Mouse (Mus musculus) ES-E14 (cell line): ENCODE measurements at regions not wholly inside any gene's neighbourhood (a gene's known extent, or its start where the extent isn't known, plus 50 kb on each side); places are given as distances from the start of the nearest gene placed in this dataset.

Source experiments
- DNase-seq: peaks from one replicate; pipeline ENCODE4 v3.0.0-alpha.2; 2013; ENCODE audit warnings: low read depth, low spot score
- H3K27ac ChIP-seq: 2 replicates; pipeline ENCODE4 v1.5.1; 2012; ENCODE audit warnings: low read depth, mild to moderate bottlenecking, low read length, moderate library complexity, mixed read lengths; ENCODE audit not compliant: poor library complexity, insufficient read depth, severe bottlenecking
- H3K36me3 ChIP-seq: 2 replicates; pipeline ENCODE4 v1.6.1; 2012; ENCODE audit warnings: mild to moderate bottlenecking, low read length, moderate library complexity, mixed read lengths; ENCODE audit not compliant: control insufficient read depth, poor library complexity, insufficient read depth, severe bottlenecking
- H3K4me1 ChIP-seq, 2 experiments: fragments of 150-350 bp in 1 of 2; sonication (generic) in 1 of 2; 2 replicates each; pipeline ENCODE4 v1.6.1; 2012; ENCODE audit warnings: low read length in 2 of 2, mild to moderate bottlenecking in 1 of 2, mixed read lengths in 1 of 2; ENCODE audit not compliant: control insufficient read depth in 2 of 2, insufficient read depth in 2 of 2, poor library complexity in 1 of 2
- H3K4me3 ChIP-seq, 2 experiments: fragments of 150-350 bp in 1 of 2; sonication (generic) in 1 of 2; 2 replicates each; pipeline ENCODE4 v1.5.1; 2012; ENCODE audit warnings: low read length in 2 of 2, low read depth in 1 of 2, mild to moderate bottlenecking in 1 of 2, mixed read lengths in 1 of 2; ENCODE audit not compliant: insufficient read depth in 1 of 2, poor library complexity in 1 of 2, severe bottlenecking in 1 of 2
- H3K9ac ChIP-seq: 2 replicates; pipeline ENCODE4 v1.6.1; 2012; ENCODE audit warnings: low read depth, mild to moderate bottlenecking, low read length, mixed read lengths; ENCODE audit not compliant: poor library complexity, insufficient read depth, severe bottlenecking
- H3K9me3 ChIP-seq: fragments of 150-350 bp; sonication (generic); 2 replicates; pipeline ENCODE4 v1.6.1; 2012; ENCODE audit warnings: low read depth, mild to moderate bottlenecking, low read length; ENCODE audit not compliant: control insufficient read depth, insufficient read depth
- CHD2 ChIP-seq: IDR thresholded peaks from 2 replicates; pipeline ENCODE4 v1.6.1; 2014; ENCODE audit warnings: mild to moderate bottlenecking, low read depth, low read length, inconsistent platforms
- HCFC1 ChIP-seq: IDR thresholded peaks from 2 replicates; pipeline ENCODE4 v1.6.1; 2012; ENCODE audit warnings: low read length, inconsistent platforms, borderline replicate concordance; ENCODE audit not compliant: insufficient read depth
- MAFK ChIP-seq: IDR thresholded peaks from 2 replicates; pipeline ENCODE4 v1.6.1; 2014; ENCODE audit warnings: mild to moderate bottlenecking, low read depth, low read length, inconsistent platforms; ENCODE audit not compliant: insufficient read depth
- ZC3H11A ChIP-seq: IDR thresholded peaks from 2 replicates; pipeline ENCODE4 v1.6.1; 2012; ENCODE audit warnings: low read depth, mild to moderate bottlenecking, inconsistent platforms, low read length, borderline replicate concordance
- ZNF384 ChIP-seq: IDR thresholded peaks from 2 replicates; pipeline ENCODE4 v1.6.1; 2012; ENCODE audit warnings: low read depth, low read length, inconsistent platforms
- in situ Hi-C, 2 experiments: fragments of 600-800 bp; cut with MboI; formaldehyde crosslinking; loops; one replicate each; pipeline ENCODE4 v1.15.1; 2025; ENCODE audit warnings: low sequenced_read_pairs in 2 of 2, inconsistent platforms in 1 of 2; ENCODE audit not compliant: unreplicated experiment in 2 of 2

GRCm38 (mm10) chr2:56083226-56083625, 647.5 kb downstream of the Kcnj3 start:
- H3K4me1 ChIP-seq: no peaks in the 10 kb centered on the region
- no peak overlapping the region for H3K9ac ChIP-seq
- H3K4me3 ChIP-seq: no peak overlapping the region
- in situ Hi-C loops: no loop called here
- H3K9me3 ChIP-seq: no peaks in the 10 kb centered on the region
- DNase-seq: peak; percentile 20
- no peak overlapping the region for H3K27ac ChIP-seq
- TF ChIP-seq CHD2 (no peak), MAFK (no peak), HCFC1 (no peak), ZC3H11A (no peak), ZNF384 (no peak)
- no peaks in the 10 kb centered on the region for H3K36me3 ChIP-seq

DNA sequence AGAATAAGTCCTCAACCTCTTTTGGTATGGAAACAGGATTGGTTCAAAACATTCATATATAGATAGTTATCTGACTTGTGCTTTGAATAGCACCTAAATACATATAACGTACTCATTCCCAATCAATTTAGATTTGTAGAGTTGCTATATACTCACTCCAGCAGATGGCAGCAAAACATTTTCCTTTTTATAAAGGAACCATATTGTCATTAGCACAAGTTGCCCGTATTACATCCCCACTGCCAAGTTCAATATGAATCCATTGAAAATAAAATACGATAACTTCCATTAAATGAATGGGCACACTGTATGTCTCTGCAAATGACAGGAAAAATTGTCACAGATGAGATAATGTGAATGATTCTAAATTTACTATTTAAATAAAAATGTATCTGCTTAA, 673.8 kb downstream of the Kcnj3 start:
- Histone ChIP-seq H3K27ac (no peak overlapping the region), H3K9me3 (no peaks in the 10 kb centered on the region), H3K36me3 (no peaks in the 10 kb centered on the region), H3K9ac (no peak overlapping the region), H3K4me3 (no peak overlapping the region), H3K4me1 (no peaks in the 10 kb centered on the region)
- TF ChIP-seq ZC3H11A (no peak), HCFC1 (no peak)
- no peak for DNase-seq
- in situ Hi-C loops: loop anchor here in 1 of 2 experiments (25.0 kb wide), 1 partner anchor 1803 kb away; no protein-coding TSS in a partner anchor

- TF ChIP-seq ZC3H11A: no peak
- TF ChIP-seq MAFK: no peak
- TF ChIP-seq HCFC1: no peak
- TF ChIP-seq ZNF384: no peak
- TF ChIP-seq CHD2: no peak
Observed at GRCm38 (mm10) chr2:56109975-56110374, 674.2 kb downstream of the Kcnj3 start.

GRCm38 (mm10) chr2:56114469-56114868, 678.7 kb downstream of the Kcnj3 start:
- H3K9me3 ChIP-seq: no peaks in the 10 kb centered on the region
- DNase-seq: peak; percentile 26
- no peak overlapping the region for H3K9ac ChIP-seq
- peak; percentile 83; the same call in 1 of the 2 replicates for TF ChIP-seq ZC3H11A
- TF ChIP-seq MAFK: no peak
- no peak for TF ChIP-seq ZNF384
- no peak overlapping the region for H3K4me3 ChIP-seq
- H3K4me1 ChIP-seq: no peaks in the 10 kb centered on the region
- no peak overlapping the region for H3K27ac ChIP-seq
- in situ Hi-C loops: loop anchor here in 1 of 2 experiments (25.0 kb wide), 1 partner anchor 1798 kb away; no protein-coding TSS in a partner anchor
- H3K36me3 ChIP-seq: no peaks in the 10 kb centered on the region

More at GRCm38 (mm10) chr2:56109975-56110374, 674.2 kb downstream of the Kcnj3 start:
- H3K4me1 ChIP-seq: no peaks in the 10 kb centered on the region
- no peaks in the 10 kb centered on the region for H3K36me3 ChIP-seq
- no peak overlapping the region for H3K9ac ChIP-seq
- no peak overlapping the region for H3K27ac ChIP-seq
- no peak for DNase-seq
- no peak overlapping the region for H3K4me3 ChIP-seq
- no peaks in the 10 kb centered on the region for H3K9me3 ChIP-seq
- in situ Hi-C loops: loop anchor here in 1 of 2 experiments (25.0 kb wide), 1 partner anchor 1802 kb away; no protein-coding TSS in a partner anchor

GRCm38 (mm10) chr2:56119368-56119767, 683.6 kb downstream of the Kcnj3 start:
- no peak overlapping the region for H3K27ac ChIP-seq
- H3K36me3 ChIP-seq: no peaks in the 10 kb centered on the region
- H3K4me1 ChIP-seq: no peaks in the 10 kb centered on the region
- H3K4me3 ChIP-seq: no peak overlapping the region
- no peak overlapping the region for H3K9ac ChIP-seq
- in situ Hi-C loops: loop anchor here in 1 of 2 experiments (25.0 kb wide), 1 partner anchor 1793 kb away; no protein-coding TSS in a partner anchor
- no peaks in the 10 kb centered on the region for H3K9me3 ChIP-seq
- DNase-seq: peak; percentile 36
- TF ChIP-seq HCFC1: no peak
